Mouse (Mus musculus) c-Kit-positive CD71-negative TER-119-negative erythroid progenitor cells, embryonic 14.5 days (primary cell): ENCODE results near the gene Cdk19.
"Not testable (repeated sequence)": the region's sequence is repeated elsewhere in the genome, so short reads cannot be mapped to it uniquely, and the experiment has no call there.

Source experiments
- DNase-seq: peaks from one replicate; pipeline ENCODE4 v3.0.0-alpha.2; 2013; ENCODE audit warnings: low read depth

The Cdk19 gene

DNA sequence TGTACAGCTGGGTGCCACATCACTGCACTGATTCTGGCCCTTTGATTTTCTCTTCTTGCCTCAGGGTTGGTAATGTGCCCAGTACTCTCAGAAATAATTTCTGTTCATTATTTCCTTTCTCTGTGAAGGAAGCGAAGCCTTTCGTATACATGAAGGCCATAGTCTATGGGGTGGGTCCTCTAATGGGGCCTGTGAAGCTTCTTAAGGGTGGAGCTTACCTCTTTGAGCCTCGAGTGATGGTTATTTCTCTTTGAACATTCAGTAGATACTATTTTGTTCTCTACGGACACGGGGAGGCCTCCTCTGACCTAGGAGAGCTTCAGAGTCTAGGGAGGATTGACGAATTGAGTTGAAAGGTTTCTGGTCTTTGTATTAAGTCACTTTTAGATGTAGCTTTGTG, 142.9 kb downstream of the Cdk19 start:
- no peak for DNase-seq

- DNase-seq, result no peak
These were observed 149.9 kb downstream of the Cdk19 start for GRCm38 (mm10) chr10:40489086-40489796.

- DNase-seq, result no peak
These were observed 151.8 kb downstream of the Cdk19 start for GRCm38 (mm10) chr10:40491131-40491530.

- DNase-seq, result no peak
These were observed 152.4 kb downstream of the Cdk19 start for GRCm38 (mm10) chr10:40491748-40492147.

DNA sequence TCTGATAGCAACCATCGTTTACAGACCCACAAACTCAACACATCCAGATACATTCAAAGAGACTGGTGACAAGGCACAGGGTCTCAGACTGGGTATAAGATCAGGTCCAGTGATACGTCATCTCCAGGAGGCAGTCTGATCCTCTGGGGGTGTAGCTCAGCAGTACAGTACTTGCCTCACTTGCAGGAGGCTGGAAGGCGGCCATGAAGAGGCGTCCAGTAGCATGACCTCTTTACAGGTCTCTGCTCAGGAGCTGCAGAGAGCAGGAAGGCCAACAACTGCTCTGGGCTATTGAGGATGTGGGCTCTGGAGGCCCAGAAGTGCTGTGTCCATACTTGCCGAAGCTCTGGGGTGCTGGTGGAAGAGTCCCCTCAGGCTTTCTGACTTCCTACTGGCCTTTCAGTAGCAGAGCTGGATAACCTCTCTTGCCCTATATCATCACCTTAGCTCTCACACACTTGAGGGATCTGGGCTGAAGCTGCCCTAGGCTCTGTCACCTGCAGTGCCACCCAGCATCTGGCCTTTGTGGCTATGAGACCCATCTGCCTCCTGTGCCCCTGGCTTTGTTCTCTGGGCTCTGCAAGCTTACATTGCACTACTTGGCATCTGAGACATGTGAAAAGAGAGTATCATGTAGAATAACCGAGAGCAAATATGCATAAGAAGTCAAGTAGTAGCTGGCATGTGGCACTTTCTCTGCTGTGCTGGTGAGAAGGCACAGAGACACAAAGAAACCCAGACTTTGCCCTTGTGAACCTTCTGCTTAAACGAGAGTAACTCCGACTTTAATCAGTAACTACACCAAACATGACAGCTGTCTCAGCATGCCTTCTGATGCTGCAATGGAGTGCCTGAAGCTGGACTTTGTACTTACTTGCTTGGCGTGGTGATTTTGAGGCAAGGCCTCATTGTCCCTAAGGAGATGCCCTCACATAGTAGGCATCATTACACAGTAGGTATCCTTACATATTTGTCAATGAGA, 155.1 kb downstream of the Cdk19 start:
- no peak for DNase-seq

- DNase-seq, result no peak
These were observed 158.1 kb downstream of the Cdk19 start for GRCm38 (mm10) chr10:40497301-40498041.

DNA sequence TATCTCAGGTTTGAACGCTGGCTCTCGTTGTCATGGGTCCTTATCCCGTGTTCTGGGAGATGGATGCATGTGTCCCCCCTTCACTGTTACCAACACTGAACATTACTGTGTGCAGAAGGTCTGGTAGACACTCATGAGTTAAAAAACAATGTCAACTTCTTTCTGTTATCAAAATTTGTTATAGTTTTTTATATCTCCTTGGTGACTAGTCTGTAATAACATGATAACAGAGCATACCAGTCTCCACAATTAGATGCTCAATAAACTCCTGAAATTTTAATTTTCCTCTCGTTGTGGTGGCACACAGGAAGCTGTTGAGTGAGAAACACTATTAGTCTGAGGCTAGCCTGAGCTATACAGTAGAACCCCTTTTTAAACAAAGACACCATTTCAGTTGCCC, 159.1 kb downstream of the Cdk19 start:
- DNase-seq, result no peak

DNA sequence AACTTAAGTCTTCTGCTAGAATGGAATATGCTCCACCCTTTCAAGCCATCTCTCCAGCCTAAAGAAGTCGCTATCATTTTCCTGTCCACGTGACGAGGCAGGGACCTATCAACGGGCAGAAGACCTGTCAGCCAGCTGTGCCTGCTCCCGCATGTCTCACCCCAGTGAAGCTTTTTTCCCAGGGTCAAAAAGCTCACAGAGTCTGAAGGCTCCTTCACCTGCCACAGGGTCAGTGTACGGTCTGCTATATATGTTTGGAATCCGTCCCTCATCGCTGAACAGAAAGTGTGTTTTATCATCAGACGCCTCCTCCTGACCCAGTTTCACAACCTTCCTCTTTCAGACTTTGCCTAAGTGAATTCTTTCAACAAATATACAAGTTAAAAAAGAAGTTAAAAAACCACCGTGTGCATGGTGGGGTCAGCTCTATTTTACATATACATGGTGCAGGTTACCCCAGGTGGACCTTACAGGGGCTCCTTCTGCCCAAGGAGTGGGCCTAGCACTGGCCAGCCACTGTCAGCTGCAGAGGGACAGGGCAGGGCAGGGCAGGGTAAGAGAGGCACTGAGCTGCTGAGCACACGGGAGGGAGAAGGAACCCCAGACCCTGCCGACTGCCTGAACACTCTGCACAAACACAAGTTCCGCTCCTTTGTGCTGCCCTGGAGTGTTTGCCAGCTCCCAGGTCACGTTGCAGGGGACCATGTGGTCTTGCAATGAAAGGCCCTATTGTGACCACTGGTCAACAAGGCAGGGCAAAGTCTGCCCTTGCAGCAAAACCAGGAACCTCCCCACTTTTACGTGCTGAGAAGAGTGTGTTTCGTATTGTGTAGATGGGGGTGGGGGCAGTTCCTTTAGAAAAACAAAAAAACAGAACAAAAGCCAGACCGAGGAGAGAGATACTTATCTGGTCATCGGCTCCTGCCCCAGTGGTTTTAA, 160.2 kb downstream of the Cdk19 start:
- DNase-seq, result no peak

DNA sequence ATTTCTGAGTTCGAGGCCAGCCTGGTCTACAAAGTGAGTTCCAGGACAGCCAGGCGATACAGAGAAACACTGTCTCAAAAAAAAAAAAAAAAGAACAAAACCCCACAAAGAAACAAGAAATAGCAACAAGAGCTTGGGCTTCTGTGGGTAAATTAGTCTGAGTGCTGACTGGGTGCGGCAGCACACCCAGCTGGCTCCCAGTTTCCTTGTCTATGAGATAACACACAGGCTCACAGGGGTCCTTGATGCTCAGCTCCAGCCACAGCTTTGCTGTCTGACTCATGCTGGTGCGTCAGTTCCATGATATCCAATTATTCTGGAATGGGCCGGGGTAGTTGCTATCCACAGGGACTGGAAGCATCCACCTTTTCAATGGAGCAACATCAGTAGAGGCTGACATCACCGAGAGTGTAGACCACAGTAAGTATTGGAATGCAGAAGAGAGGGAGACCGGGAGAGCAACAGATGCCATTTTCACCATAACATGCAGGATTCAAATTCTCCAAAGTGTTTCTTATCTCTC, 161.4 kb downstream of the Cdk19 start:
- DNase-seq, result no peak

DNA sequence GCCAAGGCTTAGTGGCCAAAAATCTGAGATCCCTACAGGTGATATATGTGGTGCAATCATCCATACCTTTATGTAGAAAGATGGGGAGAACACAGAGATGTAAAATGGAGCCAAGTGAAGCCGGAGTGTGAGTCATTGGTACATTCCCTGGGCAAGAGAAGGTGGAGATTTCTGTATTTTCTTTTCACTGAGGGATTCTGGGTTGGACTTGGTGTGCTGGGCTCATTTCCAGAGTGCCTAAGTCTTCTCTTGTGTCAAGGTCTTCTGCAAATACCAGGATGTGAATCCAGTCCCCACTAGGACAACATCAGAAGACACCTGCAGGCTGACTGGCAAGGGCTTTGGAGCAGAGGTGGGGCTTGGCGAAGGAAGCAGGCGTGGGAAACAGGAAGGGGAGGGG, 163.4 kb downstream of the Cdk19 start:
- DNase-seq, result no peak

GRCm38 (mm10) chr10:40510356-40510755, 171.0 kb downstream of the Cdk19 start:
- no peak for DNase-seq

DNA sequence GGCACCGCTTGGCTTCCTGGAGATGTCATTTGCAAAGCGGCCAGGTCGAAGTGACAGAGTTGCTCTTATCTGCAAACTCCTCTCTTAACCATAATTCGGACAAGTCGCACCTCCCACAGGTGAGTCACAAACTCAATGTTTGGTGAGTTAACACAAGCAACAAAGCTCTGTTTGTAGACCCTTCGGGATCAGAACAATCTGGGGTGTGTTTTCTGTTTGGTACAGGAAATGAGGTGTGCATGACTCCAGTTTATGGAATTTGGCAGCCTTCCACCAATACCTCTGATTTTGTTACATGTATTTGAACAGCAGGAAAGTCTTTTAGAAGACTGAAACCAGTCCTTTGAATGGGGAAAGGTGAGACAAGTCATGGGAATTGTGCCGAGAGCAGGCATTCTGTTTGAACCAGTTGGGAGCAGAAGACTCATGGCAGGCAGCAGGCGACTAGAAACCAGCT, 171.9 kb downstream of the Cdk19 start:
- DNase-seq, result no peak

GRCm38 (mm10) chr10:40512185-40512584, 172.8 kb downstream of the Cdk19 start:
- no peak for DNase-seq

DNA sequence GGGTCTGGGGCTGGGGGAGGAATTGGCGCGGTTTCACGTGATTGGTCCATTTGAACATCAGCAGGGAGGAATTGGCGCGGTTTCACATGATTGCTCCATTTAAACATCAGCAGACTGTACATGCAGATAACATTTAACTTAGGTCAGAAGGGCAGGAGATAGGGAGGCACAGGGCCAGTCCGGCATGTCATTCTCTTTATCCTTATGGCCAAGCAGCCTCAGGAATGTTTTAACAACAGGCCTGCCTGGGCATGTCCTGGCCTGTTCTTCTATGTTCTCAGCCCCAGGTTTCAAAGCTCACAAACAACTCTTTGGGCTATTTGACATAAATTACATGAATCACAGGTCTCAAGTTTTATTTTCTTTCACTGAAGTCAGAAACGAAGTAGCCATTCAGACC, 173.6 kb downstream of the Cdk19 start:
- DNase-seq, result not testable (repeated sequence)

DNA sequence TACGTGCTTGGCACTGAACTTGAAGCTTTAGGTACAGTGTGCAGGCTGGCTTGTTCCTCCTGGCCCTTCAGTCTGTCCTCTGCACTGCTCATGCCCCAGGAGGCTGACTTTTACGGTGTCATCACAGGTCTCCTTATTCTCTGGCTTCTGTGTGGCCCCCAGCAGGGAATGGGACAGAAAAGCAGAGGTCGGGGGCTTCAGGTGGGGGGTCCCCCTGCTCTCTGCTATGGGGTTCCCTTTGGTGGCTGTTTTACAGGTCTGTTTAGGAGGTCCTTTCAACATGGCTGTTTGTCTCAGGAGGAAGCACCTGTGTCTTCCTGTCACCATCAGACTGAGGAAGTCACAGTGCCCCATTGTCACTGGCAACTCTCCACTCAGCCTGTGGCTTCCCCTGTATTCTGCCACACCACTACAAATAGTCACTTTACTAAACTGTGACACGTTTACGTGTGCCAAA, 175.9 kb downstream of the Cdk19 start:
- DNase-seq, result no peak

DNA sequence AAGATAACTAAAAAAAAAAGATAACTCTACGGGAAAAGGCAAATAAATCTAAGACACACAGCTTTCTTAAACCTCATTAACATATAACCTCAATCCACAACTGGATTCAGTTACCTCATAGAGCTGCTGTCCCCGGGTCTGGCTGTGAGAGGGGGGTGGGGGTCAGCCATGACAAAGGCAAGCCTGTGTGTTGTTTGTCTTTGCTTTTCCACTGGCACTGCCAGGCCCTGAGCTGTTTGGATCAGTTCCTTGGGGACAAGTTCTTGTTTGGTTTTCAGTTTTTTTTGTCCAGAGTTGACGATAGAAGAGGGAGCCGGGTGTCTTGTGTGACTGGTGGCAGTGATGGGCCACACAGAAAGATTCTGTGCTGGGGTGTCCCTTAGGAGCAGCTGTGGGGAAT, 177.1 kb downstream of the Cdk19 start:
- no peak for DNase-seq

GRCm38 (mm10) chr10:40519586-40519985, 180.2 kb downstream of the Cdk19 start:
- DNase-seq, result no peak

DNA sequence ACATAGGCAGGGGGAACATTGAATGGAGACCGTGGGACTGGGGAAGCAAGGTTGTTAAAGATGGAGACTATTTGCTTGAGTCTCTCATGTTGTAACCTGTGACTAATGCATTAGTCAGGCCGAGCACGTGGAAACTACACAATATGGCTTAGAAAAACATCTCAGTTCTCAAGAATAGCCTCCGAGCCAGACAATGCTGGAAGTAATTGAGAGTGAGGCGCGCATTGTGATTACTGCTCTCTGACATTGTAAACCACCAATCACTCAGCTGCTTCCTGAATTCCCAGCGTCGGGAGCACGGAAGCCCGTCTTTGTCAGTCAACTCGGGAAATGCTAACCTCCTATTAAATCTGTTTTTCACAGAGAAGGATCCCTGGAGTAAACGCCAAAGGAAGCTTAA, 182.2 kb downstream of the Cdk19 start:
- no peak for DNase-seq

GRCm38 (mm10) chr10:40523312-40523975, 184.1 kb downstream of the Cdk19 start:
- DNase-seq, result no peak
